ENCODE assay signal across 9 mouse cellular contexts in the genomic region with DNA sequence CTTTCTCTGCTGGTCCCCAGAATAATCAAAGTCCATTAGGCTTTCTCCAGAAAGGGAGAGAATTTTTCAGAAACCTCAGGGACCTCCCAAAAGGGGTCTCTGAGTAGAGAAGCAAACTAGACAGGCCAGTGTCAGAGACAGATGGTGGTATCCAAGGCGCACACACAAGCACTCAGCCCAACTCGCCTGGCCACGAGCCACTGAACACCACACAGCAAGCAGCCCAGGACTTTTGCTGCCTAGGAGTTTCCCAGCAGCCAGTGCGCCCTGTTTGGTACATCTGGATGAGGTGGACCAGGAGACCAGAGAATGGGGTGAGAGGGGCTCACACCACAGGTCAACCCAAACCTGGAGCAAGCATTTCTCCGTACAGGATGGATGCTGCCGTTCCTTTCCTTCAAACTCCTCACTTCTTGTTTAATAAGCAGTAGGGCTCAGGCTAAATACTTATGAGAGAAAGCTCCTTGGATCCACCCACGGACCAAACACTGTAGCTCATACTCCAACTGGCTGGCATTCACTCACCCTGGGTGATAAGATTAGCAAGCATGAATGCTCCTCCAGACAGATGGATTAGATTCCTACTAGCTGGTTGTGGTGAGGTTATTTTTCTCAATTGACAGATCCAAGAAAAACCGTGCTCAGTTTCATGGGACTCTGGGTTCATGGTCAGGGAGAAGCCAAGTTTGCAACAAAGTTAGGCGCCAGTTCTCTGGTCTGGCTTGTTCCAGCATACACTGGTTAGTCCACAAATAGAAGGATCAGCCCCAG. TPM values are rescaled to one million over a fixed set of nuclear protein-coding genes. Genes with fewer than 3 reads are reported as not detected.
DNase-seq lines count a peak whose midpoint lies in the region; ATAC-seq and TF ChIP-seq lines count a peak whose summit lies in the region.
"Had no signal": no experiment of that assay in that cellular context is flagged by ENCODE, and none has a peak within 500 bp of the region (broad histone marks: within the 10 kb centered on the region; RNA-seq: fewer than 3 reads in every experiment).

No protein-coding gene starts in this region.

- no peak for TF ChIP-seq CTCF in cerebellum, adult 2 months (IDR thresholded peaks at IDR 0.05; ENCODE audit: borderline replicate concordance, insufficient read depth, low read depth, low read length)
- TF ChIP-seq CTCF in hindbrain, postnatal 0 days (IDR thresholded peaks at IDR 0.05; ENCODE audit: low read depth), result no peak
- TF ChIP-seq CTCF in olfactory bulb, adult 2 months (IDR thresholded peaks at IDR 0.05; ENCODE audit: insufficient read depth, low read depth, low read length), result no peak

- WGBS in cerebellum, adult 2 months, result 15% methylated on average over 9 of the region's 9 CpGs
- 34% methylated on average over 9 of the region's 9 CpGs for WGBS in hindbrain, postnatal 0 days
- WGBS in olfactory bulb, adult 2 months, result 70% methylated on average over 9 of the region's 9 CpGs

- H3K4me2 ChIP-seq in hindbrain, postnatal 0 days (ENCODE audit: low read depth, low read length), result peak overlapping the region; percentile 80

- no peak for DNase-seq in cerebellum, adult 2 months
- no peak for DNase-seq in cerebellum, adult 11-12 months
- peak; percentile 9 for DNase-seq in lung, postnatal 10 days
- no peak for DNase-seq in lung, postnatal 25 days (ENCODE audit: low spot score)
- peak; percentile 70 for DNase-seq in hindbrain, postnatal 0 days (ENCODE audit: low spot score)
- DNase-seq in spleen, postnatal 4 days (ENCODE audit: low spot score in 2 of 2), result no peak

- H3K9me3 ChIP-seq in hindbrain, postnatal 0 days (ENCODE audit: low read length), result no peaks in the 10 kb centered on the region
- H3K9me3 ChIP-seq: liver, embryonic 15.5 days had no signal

- no peak overlapping the region for H3K27ac ChIP-seq in cerebellum, adult 2 months (ENCODE audit: insufficient read depth, low read length)
- H3K27ac ChIP-seq in hindbrain, postnatal 0 days, result no peak overlapping the region
- no peak overlapping the region for H3K27ac ChIP-seq in olfactory bulb, adult 2 months (ENCODE audit: insufficient read depth, low read depth, low read length)
- H3K27ac ChIP-seq: liver, embryonic 15.5 days had no signal

- ATAC-seq in hindbrain, postnatal 0 days, result no peak
- ATAC-seq in cerebellum, adult (ENCODE audit: insufficient number of reproducible peaks, low FRiP score, low TSS enrichment), result no peak

- H3K4me3 ChIP-seq in cerebellum, adult 2 months (replicated peaks; ENCODE audit: insufficient read depth, low read depth, low read length), result peak overlapping the region; percentile 29
- H3K4me3 ChIP-seq in hindbrain, postnatal 0 days (ENCODE audit: low read length), result peak overlapping the region; percentile 63
- H3K4me3 ChIP-seq in olfactory bulb, adult 2 months (ENCODE audit: insufficient read depth, low read depth, low read length), result peak overlapping the region; percentile 20; the same call in 1 of the 2 replicates

- no peak for TF ChIP-seq POLR2A in cerebellum, adult 2 months (IDR thresholded peaks at IDR 0.05; ENCODE audit: borderline replicate concordance, insufficient read depth, low read length)
- TF ChIP-seq POLR2A in olfactory bulb, adult 2 months (IDR thresholded peaks at IDR 0.05; ENCODE audit: insufficient read depth, low read depth, low read length), result no peak

- no peak overlapping the region for H3K9ac ChIP-seq in hindbrain, postnatal 0 days (replicated peaks; ENCODE audit: low read length)
- H3K9ac ChIP-seq: liver, embryonic 15.5 days had no signal

- peaks cover 12% of the 10 kb centered on the region; the same call in 1 of the 2 replicates for H3K27me3 ChIP-seq in cerebellum, adult 2 months (ENCODE audit: control insufficient read depth, insufficient read depth, low read length)
- no peaks in the 10 kb centered on the region for H3K27me3 ChIP-seq in hindbrain, postnatal 0 days (ENCODE audit: insufficient read depth, low read length)

- no peaks in the 10 kb centered on the region for H3K36me3 ChIP-seq in hindbrain, postnatal 0 days (ENCODE audit: insufficient read depth, low read length)
- H3K36me3 ChIP-seq: liver, embryonic 15.5 days had no signal

- H3K4me1 ChIP-seq in cerebellum, adult 2 months (ENCODE audit: control insufficient read depth, insufficient read depth, low read length), result no peaks in the 10 kb centered on the region
- peaks cover 20% of the 10 kb centered on the region for H3K4me1 ChIP-seq in hindbrain, postnatal 0 days (ENCODE audit: insufficient read depth, low read length)
- H3K4me1 ChIP-seq in olfactory bulb, adult 2 months (ENCODE audit: control insufficient read depth, insufficient read depth, low read length), result peaks cover 24% of the 10 kb centered on the region

RNA-seq across cellular contexts. Expression of a gene that starts 2.3 kb away (rescaled TPM):
- 91.9 and 101 TPM in 2 replicates for polyA plus RNA-seq in cerebellum, adult 2 months (2012; rRNA removed)
- total RNA-seq in hindbrain, postnatal 0 days (2014; rRNA removed), result 26.4 and 34.6 TPM in 2 replicates
- 4.7 TPM in 2 replicates for polyA plus RNA-seq in hindbrain, postnatal 0 days (2015; fragmentation: Nextera tagmentation; extraction: Ambion mirVana)
- not detected in 2 replicates for polyA plus RNA-seq in olfactory bulb, adult 2 months (2012; ENCODE audit: insufficient read depth, insufficient read length, low replicate concordance, missing spikeins)

RNA-seq across cellular contexts. Expression of a gene that starts 51.0 kb away (rescaled TPM):
- polyA plus RNA-seq in cerebellum, adult 2 months (2012; rRNA removed), result 148 and 154 TPM in 2 replicates
- 125 and 136 TPM in 2 replicates for total RNA-seq in hindbrain, postnatal 0 days (2014; rRNA removed)
- polyA plus RNA-seq in hindbrain, postnatal 0 days (2015; fragmentation: Nextera tagmentation; extraction: Ambion mirVana), result 357 and 367 TPM in 2 replicates
- polyA plus RNA-seq in olfactory bulb, adult 2 months (2012; ENCODE audit: insufficient read depth, insufficient read length, low replicate concordance, missing spikeins), result not detected in 2 replicates

Comparison
In these comparisons a context has a peak if more than half of its experiments do, and no peak if none do; other contexts are left out.
1. DNase-seq: peak in lung, postnatal 10 days (single experiment) and hindbrain, postnatal 0 days (single experiment); none in cerebellum, adult 2 months (0 of 2), cerebellum, adult 11-12 months (single experiment), lung, postnatal 25 days (single experiment) and spleen, postnatal 4 days (0 of 2).
2. RNA of a gene that starts 2.3 kb away (polyA plus RNA-seq): 91.9 to 101 TPM in cerebellum, adult 2 months; 4.7 TPM in hindbrain, postnatal 0 days and not detected in olfactory bulb, adult 2 months; every median in the first group is over 10 times any median in the second.
3. Peak in every context shown above with its lines, with median percentiles within 50 percentile points of each other: H3K4me3 ChIP-seq.